Mouse (Mus musculus) gastrocnemius, adult 2 months (tissue): Measurements from ENCODE around the gene Tmbim6. TPM values are rescaled to one million over a fixed set of nuclear protein-coding genes. Genes with fewer than 3 reads are reported as not detected.
A peak's percentile ranks its signal among the peaks of the same experiment; 100 is the strongest.
"Not testable (repeated sequence)": the region's sequence is repeated elsewhere in the genome, so short reads cannot be mapped to it uniquely, and the experiment has no call there.

Experiments
- DNase-seq: peaks from one replicate; pipeline ENCODE4 v3.0.0; 2022
- H3K27ac ChIP-seq: fragments of 200-600 bp; 2 replicates; pipeline ENCODE4 v1.8.1; 2022; ENCODE audit warnings: mild to moderate bottlenecking
- H3K4me3 ChIP-seq: fragments of 200-600 bp; 2 replicates; pipeline ENCODE4 v1.8.1; 2022; ENCODE audit warnings: mild to moderate bottlenecking, moderate library complexity
- CTCF ChIP-seq: fragments of 200-600 bp; IDR thresholded peaks from 2 replicates; pipeline ENCODE4 v1.8.1; 2022; ENCODE audit warnings: antibody characterized with exemption, mild to moderate bottlenecking, moderate library complexity
- intact Hi-C: fragments of 180-260 bp; cut with DNase I; formaldehyde crosslinking; loops from one replicate; pipeline ENCODE4 v1.15.1; 2025
- total RNA-seq, 2 experiments: library from RNA; stranded (reverse); gene quantifications; 2 replicates each; pipeline ENCODE4 v1.2.3; 2021

The Tmbim6 gene
- total RNA-seq, 2 experiments from 2014 or later = 181 to 184 TPM

GRCm38 (mm10) chr15:99430394-99430793 is 37.7 kb downstream of the Tmbim6 start:
- DNase-seq = no peak
- Histone ChIP-seq H3K27ac (peak overlapping the region; percentile 20; the same call in 1 of the 2 replicates), H3K4me3 (no peak overlapping the region)
- TF ChIP-seq CTCF = no peak
- intact Hi-C loops = no loop called here

- intact Hi-C loops = no loop called here
- no peak for DNase-seq
- Histone ChIP-seq H3K27ac (peak overlapping the region; percentile 20), H3K4me3 (no peak overlapping the region)
- no peak for TF ChIP-seq CTCF
Measured at GRCm38 (mm10) chr15:99431063-99431462, 38.4 kb downstream of the Tmbim6 start.

DNA sequence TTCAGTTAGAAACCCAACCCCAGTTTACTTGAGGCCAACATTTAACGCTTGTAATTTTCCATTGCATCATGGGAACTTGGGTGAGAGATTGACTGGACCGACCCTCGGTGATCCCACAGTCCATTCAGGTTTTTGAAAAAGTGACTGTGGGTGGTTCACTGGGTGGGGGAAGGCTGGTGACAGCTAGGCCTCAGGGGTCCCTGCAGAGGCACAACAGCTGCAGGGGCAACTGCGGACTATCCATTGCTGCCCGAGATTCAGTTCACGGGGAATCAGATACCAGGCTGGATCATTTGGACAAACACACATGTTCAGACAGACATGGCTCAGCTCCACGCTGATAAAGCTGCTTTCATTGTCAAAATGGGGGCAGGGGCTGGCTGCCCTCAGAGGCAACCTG is 38.8 kb downstream of the Tmbim6 start:
- Histone ChIP-seq H3K27ac (peak overlapping the region; percentile 20), H3K4me3 (no peak overlapping the region)
- intact Hi-C loops = no loop called here
- no peak for DNase-seq
- TF ChIP-seq CTCF = no peak

DNA sequence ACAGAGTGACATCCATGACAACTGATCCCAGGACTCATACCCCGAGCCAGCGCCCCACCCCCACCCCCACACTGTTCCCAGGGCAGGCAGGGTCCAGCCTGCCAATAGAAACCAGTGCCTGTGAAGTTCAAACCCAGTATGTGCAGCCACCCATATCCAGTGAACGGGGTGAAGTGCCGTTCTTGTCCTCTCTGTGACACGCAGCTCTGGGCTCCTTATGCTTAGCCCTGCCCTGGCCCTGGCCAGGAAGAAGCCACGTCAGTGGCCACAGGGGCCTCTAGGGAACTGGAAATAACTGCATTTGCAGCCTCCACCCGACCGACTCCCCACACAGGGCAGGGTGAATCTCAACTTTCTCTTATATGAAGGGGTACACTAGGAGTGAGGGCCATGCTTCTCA is 39.3 kb downstream of the Tmbim6 start:
- intact Hi-C loops = no loop called here
- peak overlapping the region; percentile 20 for H3K27ac ChIP-seq
- no peak for TF ChIP-seq CTCF
- no peak overlapping the region for H3K4me3 ChIP-seq
- peak; percentile 58 for DNase-seq

GRCm38 (mm10) chr15:99433081-99433718 is 40.5 kb downstream of the Tmbim6 start:
- Histone ChIP-seq H3K27ac (no peak overlapping the region), H3K4me3 (no peak overlapping the region)
- no peak for TF ChIP-seq CTCF
- DNase-seq = no peak
- intact Hi-C loops = no loop called here

DNA sequence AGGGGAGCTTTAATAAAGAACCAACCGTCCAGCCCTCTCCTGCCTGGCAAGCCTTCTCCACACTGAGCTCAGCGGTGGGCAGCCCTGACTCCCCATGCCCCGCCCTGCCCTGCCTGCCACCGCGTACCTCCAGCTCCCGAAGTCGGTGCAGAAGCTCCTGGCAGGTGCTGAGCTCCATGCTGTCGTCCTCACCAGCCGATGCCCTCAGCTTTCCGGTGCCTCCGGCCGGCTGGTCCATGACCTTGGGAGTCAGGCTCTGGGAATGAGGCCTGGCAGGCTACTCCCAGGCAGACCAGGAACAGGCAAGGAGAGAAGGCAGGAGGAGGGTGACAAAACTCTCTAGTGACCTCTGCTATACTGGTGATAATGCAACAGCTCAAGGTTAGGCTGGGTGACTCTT is 41.2 kb downstream of the Tmbim6 start:
- no peak for TF ChIP-seq CTCF
- no peak for DNase-seq
- Histone ChIP-seq H3K4me3 (no peak overlapping the region), H3K27ac (no peak overlapping the region)
- intact Hi-C loops = no loop called here

- intact Hi-C loops = no loop called here
- no peak for DNase-seq
- Histone ChIP-seq H3K4me3 (no peak overlapping the region), H3K27ac (peak overlapping the region; percentile 73)
- TF ChIP-seq CTCF = no peak
Measured at GRCm38 (mm10) chr15:99438966-99439698, 46.5 kb downstream of the Tmbim6 start.

DNA sequence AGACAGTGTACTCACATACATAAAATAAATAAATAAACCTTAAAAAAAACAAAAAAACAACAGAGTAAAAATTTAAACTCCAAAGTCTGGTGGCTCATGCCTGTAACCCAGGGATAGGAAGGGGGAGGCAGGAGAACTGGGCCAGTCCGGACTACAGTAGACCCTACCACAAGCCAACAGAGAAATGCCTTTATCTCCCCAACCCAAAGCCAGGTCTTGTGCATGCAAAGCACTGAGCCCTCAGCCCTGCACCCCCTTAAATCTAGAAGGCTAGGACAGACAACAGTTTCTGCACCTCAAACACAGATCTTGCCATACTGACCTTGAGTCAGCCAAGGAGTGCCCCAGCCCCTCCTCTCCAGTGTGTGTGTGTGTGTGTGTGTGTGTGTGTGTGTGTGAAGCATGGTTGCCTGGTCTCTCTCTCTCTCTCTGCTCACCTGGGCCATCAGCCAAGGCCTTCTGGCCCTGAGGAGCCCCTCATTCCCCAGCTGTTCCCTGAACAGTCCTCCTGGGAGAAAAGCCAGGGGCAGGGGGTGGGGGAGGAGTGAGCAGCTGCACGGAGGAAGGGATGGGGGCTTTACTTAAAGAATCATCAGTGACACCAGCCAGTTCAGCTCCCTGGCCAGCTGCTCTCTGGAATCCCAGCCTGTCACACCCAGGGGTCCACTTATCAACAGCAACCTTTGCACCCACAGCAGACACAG is 47.6 kb downstream of the Tmbim6 start:
- peak; percentile 60 for DNase-seq
- no peak overlapping the region for H3K4me3 ChIP-seq
- H3K27ac ChIP-seq = peak overlapping the region; percentile 73
- no peak for TF ChIP-seq CTCF
- intact Hi-C loops = no loop called here

DNA sequence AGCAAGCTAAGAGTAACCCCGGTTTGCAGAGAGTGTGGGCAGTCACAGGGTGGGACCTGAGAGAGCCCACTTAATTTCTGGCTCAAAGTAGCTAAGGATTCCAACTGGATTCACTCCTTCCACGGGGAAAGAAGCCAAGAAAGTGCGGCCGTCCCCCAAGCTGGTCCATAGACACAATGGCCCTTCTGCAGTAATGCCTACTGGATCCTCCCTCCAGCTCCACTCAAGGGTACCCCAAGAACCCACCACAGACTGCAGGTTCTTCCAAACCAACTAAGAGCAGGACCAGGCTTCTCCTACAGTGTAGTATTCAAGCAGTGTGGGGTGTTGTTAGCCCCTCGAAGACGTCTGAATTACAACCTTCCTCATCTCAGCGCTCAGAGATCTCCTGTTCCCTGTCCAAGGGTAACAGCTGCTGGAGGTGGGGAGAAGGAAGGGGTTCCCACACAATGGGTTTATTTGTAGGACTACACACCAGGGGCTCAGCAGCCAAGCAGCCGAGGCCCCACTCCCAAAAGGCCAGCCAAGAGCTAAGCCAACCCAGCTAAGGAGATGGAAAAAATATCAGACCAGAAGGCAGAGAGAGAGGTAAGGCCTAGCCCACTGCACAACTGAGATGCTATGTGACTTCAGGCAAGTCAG is 48.3 kb downstream of the Tmbim6 start:
- intact Hi-C loops = no loop called here
- Histone ChIP-seq H3K27ac (peak overlapping the region; percentile 67), H3K4me3 (no peak overlapping the region)
- no peak for DNase-seq
- TF ChIP-seq CTCF = no peak

GRCm38 (mm10) chr15:99442358-99442757 is 49.7 kb downstream of the Tmbim6 start:
- 0 out of 2 replicates have a peak overlapping the region, but pooled peaks have one; percentile 2 for H3K27ac ChIP-seq
- intact Hi-C loops = no loop called here
- H3K4me3 ChIP-seq = no peak overlapping the region
- no peak for DNase-seq
- TF ChIP-seq CTCF = no peak

DNA sequence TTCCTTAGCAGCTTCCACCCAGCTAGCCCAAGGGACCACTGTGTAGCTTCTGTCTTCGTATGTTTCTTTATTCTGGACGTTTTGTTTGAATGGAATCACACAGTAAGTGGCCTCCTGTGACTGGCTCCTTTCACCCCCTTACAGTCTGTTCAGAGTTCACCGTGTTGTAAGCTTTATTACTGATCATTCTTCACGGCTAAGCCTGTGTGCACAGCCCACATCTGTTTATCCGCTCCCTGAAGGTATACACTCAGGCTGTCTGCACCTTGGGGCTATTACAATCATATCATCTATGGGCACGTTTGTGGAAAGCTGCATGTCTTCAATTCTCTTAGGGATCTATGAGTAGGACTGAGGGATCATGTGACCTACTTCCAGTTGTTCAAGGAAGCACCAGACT is 52.9 kb downstream of the Tmbim6 start:
- DNase-seq = no peak
- intact Hi-C loops = no loop called here
- TF ChIP-seq CTCF = no peak

GRCm38 (mm10) chr15:99446136-99446535 is 53.5 kb downstream of the Tmbim6 start:
- H3K4me3 ChIP-seq, H3K27ac ChIP-seq, DNase-seq, intact Hi-C loops: not testable (repeated sequence)

More for the DNA sequence above, 52.9 kb downstream of the Tmbim6 start:
- Histone ChIP-seq H3K4me3 (no peak overlapping the region), H3K27ac (no peak overlapping the region)
